In genomic region chr4:117313085-117313424, GRCm38 (mm10) we compare ENCODE assay signal across 7 mouse cellular contexts.
DNase-seq lines count a peak whose midpoint lies in the region; ATAC-seq and TF ChIP-seq lines count a peak whose summit lies in the region.

No protein-coding gene starts in this region.

- no peak overlapping the region for H3K9ac ChIP-seq in kidney, postnatal 0 days (ENCODE audit: low read depth, low read length)
- no peak overlapping the region for H3K9ac ChIP-seq in heart, embryonic 14.5 days (ENCODE audit: low read length)
- peak overlapping the region; percentile 59 for H3K9ac ChIP-seq in liver, embryonic 16.5 days (ENCODE audit: low read depth, low read length)

- peaks cover 34% of the 10 kb centered on the region for H3K27me3 ChIP-seq in kidney, postnatal 0 days (ENCODE audit: insufficient read depth, low read length)
- peaks cover 57% of the 10 kb centered on the region for H3K27me3 ChIP-seq in heart, embryonic 14.5 days (ENCODE audit: control insufficient read depth, insufficient read depth, low read length)
- peaks cover 24% of the 10 kb centered on the region for H3K27me3 ChIP-seq in liver, embryonic 16.5 days (ENCODE audit: control insufficient read depth, insufficient read depth, low read depth, low read length)

- TF ChIP-seq POLR2A in bone marrow, adult 2 months (IDR thresholded peaks at IDR 0.05; ENCODE audit: borderline replicate concordance, control insufficient read depth, low read depth, low read length) = no peak

- no peak overlapping the region for H3K4me2 ChIP-seq in kidney, postnatal 0 days (ENCODE audit: low read length)
- peak overlapping the region; percentile 59 for H3K4me2 ChIP-seq in heart, embryonic 14.5 days (ENCODE audit: low read length)
- H3K4me2 ChIP-seq in liver, embryonic 16.5 days (ENCODE audit: low read depth, low read length) = peak overlapping the region; percentile 64

- no peak overlapping the region for H3K27ac ChIP-seq in kidney, postnatal 0 days
- peak overlapping the region; percentile 62 for H3K27ac ChIP-seq in bone marrow, adult 2 months (ENCODE audit: control insufficient read depth, insufficient read depth, low read depth, low read length, poor library complexity)
- H3K27ac ChIP-seq in heart, embryonic 14.5 days (replicated peaks in 1 of 2; ENCODE audit: control insufficient read depth in 1 of 2, insufficient read depth in 1 of 2, low read depth in 2 of 2, low read length in 2 of 2) = no peak overlapping the region
- peak overlapping the region; percentile 97 for H3K27ac ChIP-seq in liver, embryonic 16.5 days (ENCODE audit: low read length)

- no peak for DNase-seq in kidney, postnatal 0 days (ENCODE audit: low spot score)
- DNase-seq in kidney, adult 11 months = no peak
- DNase-seq in natural killer cell, adult 2 months (ENCODE audit: low spot score in 2 of 2) = no peak

- TF ChIP-seq CTCF in kidney, postnatal 0 days (IDR thresholded peaks at IDR 0.05; ENCODE audit: low read depth) = peak; percentile 73
- TF ChIP-seq CTCF in bone marrow, adult 2 months (IDR thresholded peaks at IDR 0.05; ENCODE audit: control insufficient read depth, insufficient read depth, low read length) = no peak

- no peak overlapping the region for H3K4me3 ChIP-seq in kidney, postnatal 0 days (replicated peaks; ENCODE audit: low read depth, low read length)
- H3K4me3 ChIP-seq in bone marrow, adult 2 months (replicated peaks; ENCODE audit: control insufficient read depth, low read depth, low read length) = no peak overlapping the region
- peak overlapping the region in 1 of 2 experiments; percentile 14; a peak in 2 of 4 replicates for H3K4me3 ChIP-seq in heart, embryonic 14.5 days (ENCODE audit: control insufficient read depth in 1 of 2, insufficient read depth in 1 of 2, low read depth in 1 of 2, low read length in 2 of 2)
- H3K4me3 ChIP-seq in liver, embryonic 16.5 days (ENCODE audit: low read depth, low read length) = peak overlapping the region; percentile 61

- H3K4me1 ChIP-seq in kidney, postnatal 0 days (replicated peaks; ENCODE audit: insufficient read depth, low read length) = peaks cover 10% of the 10 kb centered on the region; the same call in 1 of the 2 replicates
- no peaks in the 10 kb centered on the region for H3K4me1 ChIP-seq in bone marrow, adult 2 months (ENCODE audit: control insufficient read depth, insufficient read depth, low read length)
- peaks cover 11 to 13% of the 10 kb centered on the region in 2 experiments; a peak in 3 of 4 replicates for H3K4me1 ChIP-seq in heart, embryonic 14.5 days (ENCODE audit: control insufficient read depth in 2 of 2, insufficient read depth in 2 of 2, low read length in 2 of 2)
- peaks cover 30% of the 10 kb centered on the region for H3K4me1 ChIP-seq in liver, embryonic 16.5 days (ENCODE audit: control insufficient read depth, low read depth, low read length)

- no peaks in the 10 kb centered on the region for H3K9me3 ChIP-seq in kidney, postnatal 0 days (replicated peaks; ENCODE audit: low read length)
- no peaks in the 10 kb centered on the region for H3K9me3 ChIP-seq in heart, embryonic 14.5 days (ENCODE audit: control insufficient read depth, low read length)
- H3K9me3 ChIP-seq in liver, embryonic 16.5 days (replicated peaks; ENCODE audit: control insufficient read depth, low read length) = no peaks in the 10 kb centered on the region; the same call in 1 of the 2 replicates

- peak; percentile 34; the same call in 1 of the 2 replicates for ATAC-seq in kidney, postnatal 0 days (replicated peaks; ENCODE audit: low FRiP score, low read depth)
- ATAC-seq in heart, embryonic 14.5 days (ENCODE audit: insufficient number of reproducible peaks, insufficient read depth, low FRiP score, low read depth) = 0 out of 2 replicates have a peak, but pooled peaks have one; percentile 13
- ATAC-seq in liver, embryonic 16.5 days (ENCODE audit: low read depth) = peak; percentile 22
- ATAC-seq in frontal cortex, adult (ENCODE audit: low TSS enrichment) = no peak

- WGBS in kidney, postnatal 0 days = 2% methylated on average over 4 of the region's 4 CpGs
- WGBS in bone marrow, adult 2 months = 80% methylated on average over 4 of the region's 4 CpGs
- WGBS in heart, embryonic 14.5 days = 6% methylated on average over 4 of the region's 4 CpGs
- 10% methylated on average over 4 of the region's 4 CpGs for WGBS in liver, embryonic 16.5 days (ENCODE audit: insufficient replicate concordance)

- no peaks in the 10 kb centered on the region for H3K36me3 ChIP-seq in kidney, postnatal 0 days (ENCODE audit: insufficient read depth, low read length)
- no peaks in the 10 kb centered on the region for H3K36me3 ChIP-seq in heart, embryonic 14.5 days (ENCODE audit: control insufficient read depth, insufficient read depth, low read length)
- H3K36me3 ChIP-seq in liver, embryonic 16.5 days (ENCODE audit: control insufficient read depth, insufficient read depth) = no peaks in the 10 kb centered on the region

Comparison
In these comparisons a context has a peak if more than half of its experiments do, and no peak if none do; other contexts are left out.
1. H3K27ac ChIP-seq: peak in bone marrow, adult 2 months (single experiment) and liver, embryonic 16.5 days (single experiment); none in kidney, postnatal 0 days (single experiment) and heart, embryonic 14.5 days (0 of 2).